Mouse (Mus musculus) liver, postnatal 0 days (tissue): ENCODE measurements around the gene Asap2.

Source experiments
- CTCF ChIP-seq: sonication (generic); IDR thresholded peaks from 2 replicates; pipeline ENCODE4 v1.5.1; 2016; ENCODE audit warnings: antibody characterized with exemption, low read depth
- EP300 ChIP-seq: IDR thresholded peaks from 2 replicates; pipeline ENCODE4 v1.6.1; 2016; ENCODE audit warnings: antibody characterized with exemption, low read depth, mild to moderate bottlenecking

GRCm38 (mm10) chr12:21173847-21174412 is 183.7 kb downstream of the Asap2 start:
- TF ChIP-seq CTCF: no peak
- TF ChIP-seq EP300: no peak
